Mouse (Mus musculus) kidney, adult 2 months (tissue): ENCODE data around the gene B3gat1. TPM values are rescaled to one million over a fixed set of nuclear protein-coding genes. Genes with fewer than 3 reads are reported as not detected.

Source experiments
- DNase-seq: peaks from one replicate; pipeline ENCODE4 v3.0.0; 2021
- H3K27ac ChIP-seq: fragments of 200-500 bp; 2 replicates; pipeline ENCODE4 v1.5.1; 2012; ENCODE audit warnings: low read depth, low read length, control low read depth, inconsistent platforms; ENCODE audit not compliant: insufficient read depth
- H3K27me3 ChIP-seq: fragments of 200-500 bp; replicated peaks from 2 replicates; pipeline ENCODE4 v1.6.1; 2012; ENCODE audit warnings: mild to moderate bottlenecking, moderate library complexity, low read length, inconsistent platforms; ENCODE audit not compliant: control insufficient read depth, insufficient read depth
- H3K36me3 ChIP-seq: fragments of 200-500 bp; 2 replicates; pipeline ENCODE4 v1.6.1; 2012; ENCODE audit warnings: mild to moderate bottlenecking, moderate library complexity, low read length, inconsistent platforms; ENCODE audit not compliant: control insufficient read depth, insufficient read depth
- H3K4me1 ChIP-seq: fragments of 200-500 bp; 2 replicates; pipeline ENCODE4 v1.6.1; 2011; ENCODE audit warnings: low read length; ENCODE audit not compliant: control insufficient read depth, insufficient read depth
- H3K4me3 ChIP-seq: fragments of 200-500 bp; 2 replicates; pipeline ENCODE4 v1.5.1; 2011; ENCODE audit warnings: mild to moderate bottlenecking, low read depth, low read length, control low read depth; ENCODE audit not compliant: insufficient read depth
- CTCF ChIP-seq: fragments of 200-500 bp; conservative IDR thresholded peaks from 2 replicates; pipeline ENCODE4 v1.5.1; 2011; ENCODE audit warnings: low read depth, mild to moderate bottlenecking, control low read depth, low read length, moderate library complexity, mixed read lengths; ENCODE audit not compliant: insufficient read depth, insufficient read length
- POLR2A ChIP-seq: fragments of 200-500 bp; IDR thresholded peaks from one replicate; pipeline ENCODE4 v1.6.1; 2011; ENCODE audit warnings: low read depth, low read length, control low read depth
- WGBS: fragments of 180-500 bp; shearing (Covaris S2); methylation state at CpG from one replicate; pipeline ENCODE4 v1.1.7; 2018; 5-methylcytosine and 5-hydroxymethylcytosine counted together
- polyA plus RNA-seq: library from polyadenylated mRNA; depleted of rRNA; stranded (reverse); fragments of >200 nt; gene quantifications from 2 replicates; pipeline ENCODE4 v1.2.3, GENCODE M21; 2012; rRNA removed

The B3gat1 gene
- 0.04 and 0.09 TPM in 2 replicates for polyA plus RNA-seq

DNA sequence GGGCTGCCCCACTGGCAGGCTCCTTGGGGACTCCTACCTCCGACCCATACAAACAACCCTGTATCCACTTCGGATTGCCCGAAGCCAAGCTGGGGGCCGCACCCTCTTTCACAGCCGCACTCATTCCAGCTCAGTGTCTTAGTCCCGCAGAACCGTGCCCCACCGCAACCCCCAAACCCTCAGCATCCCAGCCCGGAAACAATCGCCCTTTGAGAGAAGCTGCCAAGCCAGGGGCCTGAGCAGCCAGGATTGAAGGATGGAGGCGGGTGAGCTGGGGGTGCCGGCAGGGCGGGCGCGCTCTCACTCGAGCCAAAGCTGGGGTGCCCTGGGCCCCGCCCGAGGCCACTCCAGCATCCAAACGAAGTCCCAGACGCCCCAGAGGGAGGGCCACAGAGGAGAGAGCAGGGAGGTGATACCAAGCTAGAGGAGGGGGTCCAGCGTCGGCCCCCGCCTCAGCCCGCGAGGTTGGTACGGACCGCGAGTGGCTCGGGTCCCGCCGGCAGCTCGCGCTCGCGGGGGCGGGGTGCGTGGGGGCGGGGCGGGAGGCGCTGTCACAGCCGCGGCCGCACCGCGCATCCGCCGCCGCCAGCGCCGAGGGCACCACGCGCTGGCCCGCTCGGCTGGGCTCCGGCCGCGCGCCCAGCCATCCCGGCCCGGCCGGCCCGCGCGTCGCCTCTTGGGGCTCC is at the start of gene B3gat1:
TSS of gene B3gat1 (plus strand) at position 523 of the 686 bp plus-strand sequence.
- no peak for DNase-seq
- peak within 1 kb of the TSS; percentile 11; the same call in 1 of the 2 replicates for H3K4me3 ChIP-seq
- no peaks in the 10 kb centered on the region for H3K4me1 ChIP-seq
- 3% methylated on average over 65 of the region's 65 CpGs for WGBS
- no peaks in the 10 kb centered on the region; the same call in 1 of the 2 replicates for H3K27me3 ChIP-seq
- no peak within 1 kb of the TSS for H3K27ac ChIP-seq
- H3K36me3 ChIP-seq, result no peaks in the 10 kb centered on the region
- TF ChIP-seq CTCF (no peak), POLR2A (no peak)

- DNase-seq, result no peak
- WGBS, result 71% methylated on average over 1 of the region's 1 CpGs
- Histone ChIP-seq H3K27me3 (no peaks in the 10 kb centered on the region), H3K4me1 (no peaks in the 10 kb centered on the region), H3K36me3 (no peaks in the 10 kb centered on the region), H3K4me3 (no peak overlapping the region), H3K27ac (no peak overlapping the region)
- TF ChIP-seq POLR2A (no peak), CTCF (no peak)
These were observed 44.4 kb upstream of the B3gat1 start for GRCm38 (mm10) chr9:26689171-26689570.

GRCm38 (mm10) chr9:26689956-26690698 is 43.4 kb upstream of the B3gat1 start:
- no peak overlapping the region for H3K4me3 ChIP-seq
- no peak overlapping the region for H3K27ac ChIP-seq
- no peaks in the 10 kb centered on the region for H3K4me1 ChIP-seq
- H3K36me3 ChIP-seq, result no peaks in the 10 kb centered on the region
- no peaks in the 10 kb centered on the region for H3K27me3 ChIP-seq
- TF ChIP-seq CTCF (no peak), POLR2A (no peak)
- no peak for DNase-seq
- WGBS, result 51% methylated on average over 7 of the region's 7 CpGs

- no peak for DNase-seq
- H3K27me3 ChIP-seq, result no peaks in the 10 kb centered on the region
- 79% methylated on average over 4 of the region's 4 CpGs for whole genome bisulfite sequencing
- no peak overlapping the region for H3K4me3 ChIP-seq
- H3K4me1 ChIP-seq, result no peaks in the 10 kb centered on the region
- H3K27ac ChIP-seq, result no peak overlapping the region
- no peaks in the 10 kb centered on the region for H3K36me3 ChIP-seq
- no peak for TF ChIP-seq POLR2A
- TF ChIP-seq CTCF, result no peak
These were observed 40.9 kb upstream of the B3gat1 start for GRCm38 (mm10) chr9:26692641-26693040.

DNA sequence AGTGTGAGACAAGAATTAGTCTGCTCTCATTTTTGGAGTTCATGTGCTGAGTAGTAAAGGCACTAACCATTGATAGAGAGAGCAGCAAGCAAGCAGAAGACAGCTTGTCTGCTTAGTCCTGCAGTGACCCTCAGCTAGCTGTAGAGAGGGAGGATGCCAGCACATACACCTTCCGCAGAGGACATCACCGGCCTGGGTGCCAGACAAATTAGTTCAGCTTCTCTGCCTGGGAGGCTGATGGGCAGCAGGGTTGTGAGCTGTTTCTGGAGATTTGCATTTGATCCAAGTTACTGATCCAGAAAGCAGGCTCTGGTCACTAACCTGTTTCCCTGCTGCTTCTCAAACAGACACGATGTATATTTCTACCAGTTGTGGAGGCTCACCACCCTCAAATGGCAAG is 38.9 kb upstream of the B3gat1 start:
- no peaks in the 10 kb centered on the region for H3K4me1 ChIP-seq
- WGBS, result 46% methylated on average over 3 of the region's 3 CpGs
- no peak overlapping the region for H3K27ac ChIP-seq
- H3K36me3 ChIP-seq, result no peaks in the 10 kb centered on the region
- H3K27me3 ChIP-seq, result no peaks in the 10 kb centered on the region
- H3K4me3 ChIP-seq, result no peak overlapping the region
- no peak for TF ChIP-seq CTCF
- TF ChIP-seq POLR2A, result no peak
- DNase-seq, result no peak

- Histone ChIP-seq H3K27ac (no peak overlapping the region), H3K4me1 (no peaks in the 10 kb centered on the region; the same call in 1 of the 2 replicates), H3K4me3 (no peak overlapping the region), H3K27me3 (no peaks in the 10 kb centered on the region; the same call in 1 of the 2 replicates), H3K36me3 (no peaks in the 10 kb centered on the region)
- no peak for DNase-seq
- no peak for TF ChIP-seq POLR2A
- no peak for TF ChIP-seq CTCF
- WGBS, result 68% methylated on average over 5 of the region's 5 CpGs
These were observed 38.4 kb upstream of the B3gat1 start for GRCm38 (mm10) chr9:26695178-26695577.

DNA sequence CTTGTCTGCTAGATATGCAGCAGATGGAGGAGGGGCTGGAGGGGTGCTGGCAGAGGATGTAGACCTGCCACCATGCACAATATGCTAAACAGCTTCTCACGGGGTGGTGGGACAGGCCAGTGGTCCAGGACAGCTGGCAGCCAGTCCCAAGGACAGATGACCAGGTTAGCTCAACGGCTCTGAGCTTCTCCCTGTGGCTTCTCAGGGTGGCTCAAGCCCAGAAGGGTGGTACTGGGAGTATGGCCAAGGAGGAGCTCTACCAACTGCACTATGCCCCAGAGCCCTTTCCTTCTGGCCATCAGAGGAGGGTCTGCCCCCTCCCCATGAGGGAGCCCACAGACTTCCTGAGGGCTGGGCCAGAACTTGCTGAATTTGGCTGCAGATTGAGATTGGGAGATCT is 35.2 kb upstream of the B3gat1 start:
- TF ChIP-seq POLR2A, result no peak
- no peak for TF ChIP-seq CTCF
- Histone ChIP-seq H3K27ac (no peak overlapping the region), H3K36me3 (no peaks in the 10 kb centered on the region), H3K27me3 (no peaks in the 10 kb centered on the region; the same call in 1 of the 2 replicates), H3K4me1 (no peaks in the 10 kb centered on the region; the same call in 1 of the 2 replicates), H3K4me3 (no peak overlapping the region)
- DNase-seq, result no peak
- WGBS, result 62% methylated on average over 2 of the region's 2 CpGs
